Mouse (Mus musculus) embryonic stem cell, embryonic (primary cell): ENCODE data around the gene Hps3.
"Not testable (repeated sequence)": the region's sequence is repeated elsewhere in the genome, so short reads cannot be mapped to it uniquely, and the experiment has no call there.

Source experiments
- CTCF ChIA-PET, 4 experiments: fragments of 300-600 bp in 2 of 4; fragments of 350-600 bp in 2 of 4; sonication (Branson Sonifier 250); formaldehyde crosslinking; loops; one replicate each; lab custom pipeline; 2022; ENCODE audit warnings: inconsistent platforms in 2 of 4; lab: Charles Lee
- POLR2A ChIA-PET, 4 experiments: fragments of 300-600 bp in 2 of 4; fragments of 350-600 bp in 2 of 4; sonication (Branson Sonifier 250); formaldehyde crosslinking; loops; one replicate each; lab custom pipeline; 2022; ENCODE audit warnings: antibody characterized with exemption in 4 of 4, inconsistent platforms in 1 of 4; lab: Charles Lee

The Hps3 gene

DNA sequence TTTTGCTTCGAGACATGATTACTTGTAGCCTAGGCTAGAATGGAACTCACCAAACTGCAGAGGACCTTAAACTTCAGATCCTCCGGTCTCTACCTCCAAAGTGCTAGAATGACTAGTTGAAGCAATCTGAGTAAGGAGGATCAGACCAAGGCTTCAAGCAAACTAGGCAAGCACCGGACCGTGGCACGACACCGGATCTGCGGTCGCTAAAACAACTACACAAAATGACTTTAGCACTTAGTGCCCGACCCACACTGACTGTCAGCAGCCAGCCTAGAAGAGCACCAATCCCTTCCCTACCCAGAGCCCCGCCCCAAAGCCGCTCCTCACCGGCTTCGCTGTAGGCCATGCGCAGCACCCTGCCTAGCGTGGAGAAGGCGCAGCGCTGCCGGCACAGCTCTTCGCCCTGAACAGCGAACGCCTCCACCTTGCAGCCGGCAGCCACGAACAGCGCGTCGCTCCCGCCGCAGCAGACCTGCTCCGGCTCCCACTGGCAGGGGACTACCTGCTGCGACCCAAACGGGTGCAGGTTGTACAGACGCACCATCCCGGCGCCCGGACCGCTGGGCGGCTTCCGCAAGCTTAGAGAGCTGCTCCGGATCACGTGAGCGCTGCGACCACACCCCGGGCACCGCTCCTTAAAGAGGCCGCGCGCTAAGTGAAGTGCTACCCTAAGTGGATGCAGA, at the start of gene Hps3:
Gene Hps3 (minus strand): TSS at position 597 of the 686 bp plus-strand sequence.
- CTCF ChIA-PET: no interaction called here
- POLR2A ChIA-PET: interaction anchor here in 3 of 4 experiments (1.0 to 2.7 kb wide), 8 partner anchors 10 to 309 kb away, joined by 3 to 17 read pairs (median 6); partner anchors contain the start of gene Hltf (in 2 of the 3)

GRCm38 (mm10) chr3:20082161-20082560, 47.0 kb upstream of the Hps3 start:
- POLR2A ChIA-PET: no interaction called here
- CTCF ChIA-PET: no interaction called here

DNA sequence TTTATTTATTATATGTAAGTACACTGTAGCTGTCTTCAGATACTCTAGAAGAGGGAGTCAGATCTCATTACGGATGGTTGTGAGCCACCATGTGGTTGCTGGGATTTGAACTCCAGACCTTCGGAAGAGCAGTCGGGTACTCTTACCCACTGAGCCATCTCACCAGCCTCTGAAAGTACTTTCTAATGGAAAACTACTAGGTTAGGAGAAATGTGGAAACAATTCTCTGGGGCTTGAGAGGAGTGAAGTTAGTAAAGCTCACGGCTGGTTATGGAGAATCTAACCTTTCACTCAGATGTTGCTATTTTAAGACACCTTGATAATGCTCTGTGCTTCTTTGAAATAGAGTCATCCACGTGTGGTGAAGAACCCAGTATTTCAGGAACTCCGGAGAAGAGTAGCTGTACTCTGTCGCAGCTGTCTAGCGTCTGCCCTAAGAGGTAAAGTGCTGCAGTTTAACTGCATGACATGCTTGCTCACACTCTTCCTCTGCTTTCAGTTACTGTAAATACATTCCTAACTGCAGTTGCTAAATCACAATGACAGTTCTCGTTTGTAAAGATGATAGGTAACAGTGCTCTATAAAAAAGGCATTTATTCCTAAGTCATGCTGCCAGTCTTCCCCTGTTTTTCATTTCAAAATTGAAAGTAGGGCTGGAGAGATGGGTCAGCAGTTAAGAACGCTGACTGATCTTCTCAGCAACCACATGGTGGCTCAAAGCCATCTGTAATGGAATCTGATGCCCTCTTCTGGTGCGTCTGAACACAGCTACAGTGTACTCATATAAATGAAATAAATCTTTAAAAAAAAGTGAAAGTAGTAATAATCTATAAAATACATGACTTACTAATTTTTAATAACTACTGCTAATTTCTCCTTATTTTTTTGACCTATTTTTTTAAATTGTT, 41.3 kb upstream of the Hps3 start:
- ChIA-PET CTCF (interaction anchor here in 1 of 4 experiments (0.7 to 1.2 kb wide), 2 partner anchors 9 to 433 kb away, joined by 3 read pairs; no protein-coding TSS in a partner anchor), POLR2A (no interaction called here)

GRCm38 (mm10) chr3:20058197-20058541, 23.1 kb upstream of the Hps3 start:
- CTCF ChIA-PET: interaction anchor here in 2 of 4 experiments (0.5 to 1.0 kb wide), 2 partner anchors 163 to 192 kb away, joined by 3 to 4 read pairs; no protein-coding TSS in a partner anchor
- POLR2A ChIA-PET: interaction anchor here in 3 of 4 experiments (0.6 to 2.4 kb wide), 20 partner anchors 13 to 743 kb away, joined by 3 to 17 read pairs (median 4); partner anchors contain the start of genes Hps3 (in 2 of the 3) and 1700064H15Rik (in 1 of the 3)

- ChIA-PET CTCF (interaction anchor here in 3 of 4 experiments (0.6 to 1.0 kb wide), 3 partner anchors 10 to 812 kb away, joined by 3 to 6 read pairs (median 4); no protein-coding TSS in a partner anchor), POLR2A (interaction anchor here in 3 of 4 experiments (0.5 to 2.4 kb wide), 31 partner anchors 9 to 742 kb away, joined by 3 to 17 read pairs (median 3); partner anchors contain the start of genes Hps3 (in 2 of the 3) and 1700064H15Rik (in 1 of the 3))
Measured at GRCm38 (mm10) chr3:20057306-20058196, 22.4 kb upstream of the Hps3 start, which contains the start of gene Hltf. Gene Hltf, plus strand, starts transcription at chr3:20057811.

DNA sequence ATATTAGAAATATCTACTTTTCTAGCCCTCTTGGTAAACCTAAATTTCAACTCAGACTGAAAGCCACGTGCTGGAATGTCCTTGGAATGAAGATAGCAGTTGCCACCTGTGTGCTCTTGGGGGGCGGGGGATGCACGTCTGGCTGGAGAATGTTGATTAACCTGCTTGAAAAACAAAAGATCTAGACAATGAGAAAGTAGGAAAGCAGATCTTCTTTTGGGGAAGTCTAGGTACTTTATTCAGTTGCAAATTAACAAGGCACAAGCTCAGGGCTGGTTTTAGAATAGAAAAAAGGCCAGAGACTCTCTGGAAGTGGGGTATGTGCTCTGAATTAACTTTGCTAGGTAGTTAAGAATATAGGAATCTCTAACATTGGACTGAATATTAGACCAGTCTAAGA, 9.6 kb upstream of the Hps3 start:
- POLR2A ChIA-PET, CTCF ChIA-PET: not testable (repeated sequence)

DNA sequence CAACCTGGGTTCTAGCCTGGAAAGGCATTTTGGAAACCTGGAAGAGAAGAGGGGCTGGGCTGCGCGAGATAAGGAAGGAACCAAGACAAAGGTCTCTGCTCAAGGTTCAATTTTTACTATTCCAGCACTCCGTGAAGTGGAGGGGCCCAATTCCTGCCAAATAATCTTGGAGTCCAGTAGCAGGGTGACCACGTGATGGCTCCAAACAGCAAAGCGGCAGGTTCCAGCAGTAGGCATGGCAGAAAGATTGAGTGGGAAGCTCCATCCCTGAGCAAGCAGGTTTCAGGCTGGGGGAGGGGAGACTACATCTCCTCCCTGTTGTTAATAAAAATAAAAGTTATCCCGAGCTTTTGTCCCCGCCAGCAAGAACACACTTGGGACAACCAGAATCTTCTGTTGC, 6.3 kb upstream of the Hps3 start:
- CTCF ChIA-PET, POLR2A ChIA-PET: not testable (repeated sequence)

DNA sequence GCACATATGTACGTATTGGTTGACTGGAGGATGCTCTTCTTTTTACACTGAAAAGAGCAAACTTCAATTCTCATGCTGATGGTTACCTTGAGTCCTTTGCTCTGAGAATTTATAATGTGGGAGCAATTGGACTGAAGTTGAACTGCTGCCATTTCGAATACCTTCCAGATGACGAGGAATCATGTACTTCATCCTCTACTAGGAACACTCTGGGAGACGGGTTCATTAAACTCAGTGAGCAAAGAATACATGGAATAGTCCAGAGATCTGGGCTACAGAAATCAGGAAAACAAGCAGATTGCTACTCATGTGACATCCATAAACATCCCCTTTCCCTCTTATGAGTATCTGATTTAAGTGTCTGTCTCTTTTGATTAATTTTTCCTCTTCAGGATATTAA, 954 bp upstream of the Hps3 start:
- ChIA-PET CTCF (no interaction called here), POLR2A (interaction anchor here in 3 of 4 experiments (0.6 to 2.7 kb wide), 3 partner anchors 12 to 411 kb away, joined by 4 to 13 read pairs (median 12); no protein-coding TSS in a partner anchor)

- POLR2A ChIA-PET: interaction anchor here in 3 of 4 experiments (1.0 to 2.7 kb wide), 7 partner anchors 10 to 308 kb away, joined by 3 to 17 read pairs (median 6); partner anchors contain the start of gene Hltf (in 3 of the 3)
- CTCF ChIA-PET: no interaction called here
Measured at GRCm38 (mm10) chr3:20033761-20034718, 1.1 kb downstream of the Hps3 start.

DNA sequence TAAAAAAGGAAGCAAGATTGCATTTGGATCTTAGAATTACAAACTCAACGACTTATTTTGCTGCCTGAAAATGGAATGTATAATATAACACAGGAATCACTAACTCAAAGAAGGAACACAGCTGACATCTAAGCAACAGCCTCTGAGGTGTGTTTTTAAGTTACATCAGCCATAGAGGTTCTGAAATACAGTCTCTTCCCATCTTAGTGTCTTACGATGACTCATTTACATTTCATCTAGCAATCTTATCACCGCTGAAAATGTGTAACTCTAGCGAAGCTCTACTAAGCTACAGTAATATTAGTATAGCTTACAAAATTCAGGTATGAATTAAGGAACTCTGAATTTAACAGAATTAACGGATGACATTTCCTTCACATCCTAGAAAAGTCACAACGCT, 4.3 kb downstream of the Hps3 start:
- POLR2A ChIA-PET: interaction anchor here in 1 of 4 experiments (0.6 kb wide), 1 partner anchor 537 kb away, joined by 3 read pairs; no protein-coding TSS in a partner anchor
- CTCF ChIA-PET: no interaction called here

- ChIA-PET CTCF (no interaction called here), POLR2A (interaction anchor here in 2 of 4 experiments (0.7 to 1.8 kb wide), 2 partner anchors 29 to 133 kb away, joined by 5 to 6 read pairs; partner anchors contain the start of gene Hltf (in 1 of the 2))
Measured at GRCm38 (mm10) chr3:20028640-20029039, 6.5 kb downstream of the Hps3 start.

DNA sequence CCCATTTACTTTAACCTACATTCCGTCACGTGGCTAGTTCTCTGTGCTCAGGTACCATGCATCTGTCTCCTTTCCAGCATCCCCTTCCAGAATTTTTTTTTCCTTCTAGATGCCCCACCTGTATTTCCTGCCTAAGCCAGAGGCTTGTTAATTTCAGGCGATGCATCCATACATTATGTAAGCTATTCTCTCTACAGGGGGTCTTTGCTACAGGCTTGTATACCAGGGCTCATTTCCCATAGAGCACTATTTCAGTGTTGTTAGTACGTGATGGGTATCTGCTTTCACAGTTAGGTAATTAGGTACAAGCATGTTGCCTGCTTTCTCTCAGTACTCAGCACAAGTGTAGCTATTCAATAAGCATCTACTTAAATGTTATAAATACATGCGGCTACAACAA, 7.3 kb downstream of the Hps3 start:
- POLR2A ChIA-PET: interaction anchor here in 2 of 4 experiments (0.7 to 1.8 kb wide), 3 partner anchors 30 to 400 kb away, joined by 3 to 6 read pairs (median 4); partner anchors contain the start of genes Hltf (in 2 of the 2) and 1700064H15Rik (in 1 of the 2)
- CTCF ChIA-PET: no interaction called here

DNA sequence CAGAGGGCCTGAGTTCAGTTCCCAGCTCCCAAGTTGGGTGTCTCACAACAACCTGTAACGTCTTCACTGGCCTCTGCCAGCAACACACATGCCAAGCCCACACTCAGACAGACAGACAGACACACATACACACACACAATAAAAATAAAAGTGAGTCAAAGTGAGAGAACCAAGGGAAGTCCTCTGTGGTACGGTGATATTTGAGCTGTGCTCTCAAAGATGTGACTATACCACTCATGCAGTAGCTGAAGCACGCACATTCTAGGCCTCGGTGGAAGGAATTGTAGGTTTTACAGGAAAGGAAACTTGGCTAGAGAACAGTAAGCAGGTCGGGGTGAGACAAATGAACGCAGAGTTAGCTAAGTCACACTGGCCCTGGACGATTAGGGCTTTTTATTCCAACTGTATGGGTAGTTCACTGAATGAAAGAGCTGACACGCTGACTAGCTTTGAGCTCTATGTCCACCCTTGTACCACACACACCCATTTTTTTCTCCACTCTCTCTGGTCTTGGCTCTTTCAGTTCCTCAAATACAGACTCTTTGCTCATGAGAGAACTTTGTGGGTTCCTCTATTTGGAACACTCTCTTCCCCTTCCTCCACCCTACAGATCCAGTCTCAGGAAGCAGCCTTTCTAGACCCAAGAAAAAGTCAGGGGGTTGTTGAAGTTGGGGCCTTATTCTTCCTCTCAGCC, 8.0 kb downstream of the Hps3 start:
- POLR2A ChIA-PET: interaction anchor here in 2 of 4 experiments (0.7 to 1.5 kb wide), 3 partner anchors 30 to 399 kb away, joined by 3 to 4 read pairs (median 3); partner anchors contain the start of genes Hltf (in 2 of the 2) and 1700064H15Rik (in 1 of the 2)
- CTCF ChIA-PET: no interaction called here

DNA sequence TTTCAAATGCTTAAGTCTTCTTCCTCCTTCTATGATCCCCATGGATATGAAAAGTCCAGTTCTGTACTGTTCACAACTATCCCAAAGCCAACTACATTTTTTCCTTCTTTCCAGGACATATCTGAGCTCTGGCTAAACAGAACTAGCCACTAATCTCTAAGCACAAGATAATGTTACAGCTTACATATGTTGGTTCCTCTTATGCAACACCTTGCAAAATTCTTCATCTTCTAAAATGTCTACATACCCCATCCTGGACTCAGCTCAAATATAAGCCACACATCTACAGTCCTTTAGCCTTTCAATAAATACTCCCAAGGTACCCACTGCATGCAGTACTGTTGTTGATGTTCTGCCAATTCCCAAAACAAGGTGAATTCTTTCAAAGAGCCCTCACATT, 8.6 kb downstream of the Hps3 start:
- CTCF ChIA-PET: no interaction called here
- POLR2A ChIA-PET: interaction anchor here in 1 of 4 experiments (1.5 kb wide), 1 partner anchor 31 kb away, joined by 3 read pairs; the partner anchor contains the start of gene Hltf

GRCm38 (mm10) chr3:20023832-20024231, 11.3 kb downstream of the Hps3 start:
- ChIA-PET CTCF (interaction anchor here in 1 of 4 experiments (0.5 to 0.6 kb wide), 2 partner anchors 43 to 136 kb away, joined by 3 to 5 read pairs; no protein-coding TSS in a partner anchor), POLR2A (interaction anchor here (0.9 to 2.9 kb wide), 10 partner anchors 9 to 129 kb away, joined by 3 to 14 read pairs (median 5); partner anchors contain the start of genes Hps3 (in 3 of the 4) and Hltf (in 2 of the 4))

DNA sequence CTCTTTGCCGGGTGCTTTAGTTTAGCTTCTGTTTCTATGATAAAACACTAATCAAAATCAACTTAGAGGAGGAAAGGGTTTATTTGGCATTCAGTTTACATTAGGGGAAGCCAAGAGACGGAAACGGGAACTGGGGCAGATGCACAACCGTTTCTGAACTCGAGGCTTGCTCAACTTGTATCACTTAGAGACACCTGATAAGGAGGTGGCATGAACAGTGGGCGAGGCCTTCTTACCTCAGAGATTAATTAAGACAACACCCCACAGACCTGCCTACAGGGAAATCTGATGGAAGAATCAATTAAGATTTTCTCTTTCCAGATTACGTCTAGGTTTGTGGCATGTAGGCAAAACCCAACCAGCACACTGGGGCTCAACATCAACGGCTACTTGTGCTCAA, 17.0 kb downstream of the Hps3 start:
- CTCF ChIA-PET: interaction anchor here in 1 of 4 experiments (0.6 kb wide), 1 partner anchor 43 kb away, joined by 11 read pairs; no protein-coding TSS in a partner anchor
- POLR2A ChIA-PET: no interaction called here
